Mouse (Mus musculus) midbrain, embryonic 11.5 days (tissue): ENCODE measurements around the gene Ssbp2. TPM values are rescaled to one million over a fixed set of nuclear protein-coding genes. Genes with fewer than 3 reads are reported as not detected.
A peak's percentile ranks its signal among the peaks of the same experiment; 100 is the strongest.

Experiments used
- ATAC-seq: fragments of 200-750 bp; cut with Nextera tagmentation; 2 replicates; pipeline ENCODE4 v1.8.0; 2017; ENCODE audit warnings: moderate TSS enrichment, moderate library complexity; ENCODE audit not compliant: low FRiP score
- DNase-seq: peaks from one replicate; pipeline ENCODE4 v3.0.0; 2015; ENCODE audit warnings: low spot score; ENCODE audit errors: missing footprints
- H3K27ac ChIP-seq: fragments of 300-500 bp; sonication (generic); 2 replicates; pipeline ENCODE4 v1.5.1; 2014; ENCODE audit warnings: low read depth, low read length
- H3K27me3 ChIP-seq: fragments of 300-500 bp; sonication (generic); 2 replicates; pipeline ENCODE4 v1.6.1; 2014; ENCODE audit warnings: mild to moderate bottlenecking, low read length, moderate library complexity, mixed read lengths; ENCODE audit not compliant: control insufficient read depth, insufficient read depth
- H3K36me3 ChIP-seq: fragments of 300-500 bp; sonication (generic); 2 replicates; pipeline ENCODE4 v1.6.1; 2014; ENCODE audit warnings: mild to moderate bottlenecking, low read length, moderate library complexity, mixed read lengths; ENCODE audit not compliant: control insufficient read depth, insufficient read depth
- H3K4me1 ChIP-seq: fragments of 300-500 bp; sonication (generic); 2 replicates; pipeline ENCODE4 v1.6.1; 2014; ENCODE audit warnings: low read length; ENCODE audit not compliant: control insufficient read depth, insufficient read depth
- H3K4me2 ChIP-seq: fragments of 300-500 bp; sonication (generic); 2 replicates; pipeline ENCODE4 v1.6.1; 2014; ENCODE audit warnings: mild to moderate bottlenecking, moderate library complexity
- H3K4me3 ChIP-seq: fragments of 300-500 bp; sonication (generic); 2 replicates; pipeline ENCODE4 v1.5.1; 2014; ENCODE audit warnings: low read depth, low read length
- H3K9ac ChIP-seq: fragments of 300-500 bp; sonication (generic); 2 replicates; pipeline ENCODE4 v1.6.1; 2014; ENCODE audit warnings: low read length
- H3K9me3 ChIP-seq: fragments of 300-500 bp; sonication (generic); 2 replicates; pipeline ENCODE4 v1.6.1; 2016; ENCODE audit warnings: low read length; ENCODE audit not compliant: control insufficient read depth
- WGBS: fragments of 180-500 bp; shearing (Covaris S2); extraction: QIAGEN DNeasy Blood & Tissue Kit; methylation state at CpG from one replicate; pipeline ENCODE4 v1.1.7; 2014; 5-methylcytosine and 5-hydroxymethylcytosine counted together
- polyA plus RNA-seq: library from polyadenylated mRNA; unstranded; fragments of >200 nt; fragmentation: Nextera tagmentation; extraction: Ambion mirVana; gene quantifications from 2 replicates; pipeline ENCODE4 v1.2.1, GENCODE M21; 2014

Ssbp2 gene
- polyA plus RNA-seq, 1 experiment from 2014 or later: 167 TPM

DNA sequence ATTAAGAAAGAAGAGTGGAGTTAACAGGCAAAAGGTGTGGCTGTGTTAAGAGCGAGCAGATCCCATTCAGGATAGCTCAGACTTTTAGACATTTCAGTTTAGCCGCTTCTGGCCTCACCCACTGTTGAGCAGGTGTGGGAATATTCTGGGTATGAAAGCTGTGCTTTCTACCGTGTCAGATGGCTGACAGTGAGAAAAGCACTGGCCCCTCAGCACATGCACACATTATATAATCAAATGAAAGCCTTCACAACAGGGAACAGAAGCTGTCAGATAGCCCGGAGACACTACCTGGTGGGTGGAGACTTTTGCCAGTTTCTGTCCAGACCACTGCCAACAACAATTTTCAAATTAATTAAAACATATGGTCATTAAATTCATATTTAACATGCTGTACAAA is 131.8 kb downstream of the Ssbp2 start:
- Histone ChIP-seq H3K4me1 (no peaks in the 10 kb centered on the region), H3K27me3 (no peaks in the 10 kb centered on the region), H3K9me3 (no peaks in the 10 kb centered on the region), H3K36me3 (no peaks in the 10 kb centered on the region), H3K4me2 (no peak overlapping the region), H3K4me3 (no peak overlapping the region), H3K9ac (no peak overlapping the region), H3K27ac (no peak overlapping the region)
- DNase-seq: no peak
- 80% methylated on average over 4 of the region's 4 CpGs for WGBS
- no peak for ATAC-seq

DNA sequence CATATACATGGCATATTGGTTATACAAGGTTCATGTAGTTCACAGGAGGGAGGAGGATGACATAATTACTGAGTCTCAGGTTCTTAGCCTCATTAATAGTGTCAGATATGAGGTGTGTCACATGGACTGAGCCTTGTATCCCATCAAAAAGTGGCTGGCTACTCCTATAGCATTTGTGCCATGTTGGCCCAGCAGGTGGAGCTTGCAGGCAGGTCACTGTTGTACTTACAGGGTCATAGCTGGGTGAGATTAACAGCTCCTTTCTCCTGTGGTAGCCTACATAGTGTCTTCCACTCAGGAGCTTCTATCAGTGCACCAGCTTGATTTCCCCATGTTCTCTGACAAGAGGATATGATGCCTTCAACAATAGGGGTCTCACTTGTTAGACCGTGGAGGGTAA is 135.2 kb downstream of the Ssbp2 start:
- no peaks in the 10 kb centered on the region for H3K27me3 ChIP-seq
- H3K27ac ChIP-seq: no peak overlapping the region
- H3K4me1 ChIP-seq: no peaks in the 10 kb centered on the region
- H3K36me3 ChIP-seq: no peaks in the 10 kb centered on the region
- H3K9me3 ChIP-seq: no peaks in the 10 kb centered on the region
- 93% methylated on average over 1 of the region's 1 CpGs for WGBS
- ATAC-seq (0 out of 2 replicates have a peak, but pooled peaks have one; percentile 7), DNase-seq (no peak)
- no peak overlapping the region for H3K9ac ChIP-seq
- H3K4me3 ChIP-seq: no peak overlapping the region
- no peak overlapping the region for H3K4me2 ChIP-seq

GRCm38 (mm10) chr13:91599594-91599993 is 139.5 kb downstream of the Ssbp2 start:
- no peak overlapping the region for H3K27ac ChIP-seq
- H3K9me3 ChIP-seq: no peaks in the 10 kb centered on the region
- DNase-seq (peak; percentile 19), ATAC-seq (no peak)
- H3K4me1 ChIP-seq: no peaks in the 10 kb centered on the region
- 92% methylated on average over 3 of the region's 3 CpGs for WGBS
- no peak overlapping the region for H3K4me3 ChIP-seq
- no peaks in the 10 kb centered on the region for H3K36me3 ChIP-seq
- H3K27me3 ChIP-seq: no peaks in the 10 kb centered on the region
- H3K9ac ChIP-seq: no peak overlapping the region
- H3K4me2 ChIP-seq: no peak overlapping the region

DNA sequence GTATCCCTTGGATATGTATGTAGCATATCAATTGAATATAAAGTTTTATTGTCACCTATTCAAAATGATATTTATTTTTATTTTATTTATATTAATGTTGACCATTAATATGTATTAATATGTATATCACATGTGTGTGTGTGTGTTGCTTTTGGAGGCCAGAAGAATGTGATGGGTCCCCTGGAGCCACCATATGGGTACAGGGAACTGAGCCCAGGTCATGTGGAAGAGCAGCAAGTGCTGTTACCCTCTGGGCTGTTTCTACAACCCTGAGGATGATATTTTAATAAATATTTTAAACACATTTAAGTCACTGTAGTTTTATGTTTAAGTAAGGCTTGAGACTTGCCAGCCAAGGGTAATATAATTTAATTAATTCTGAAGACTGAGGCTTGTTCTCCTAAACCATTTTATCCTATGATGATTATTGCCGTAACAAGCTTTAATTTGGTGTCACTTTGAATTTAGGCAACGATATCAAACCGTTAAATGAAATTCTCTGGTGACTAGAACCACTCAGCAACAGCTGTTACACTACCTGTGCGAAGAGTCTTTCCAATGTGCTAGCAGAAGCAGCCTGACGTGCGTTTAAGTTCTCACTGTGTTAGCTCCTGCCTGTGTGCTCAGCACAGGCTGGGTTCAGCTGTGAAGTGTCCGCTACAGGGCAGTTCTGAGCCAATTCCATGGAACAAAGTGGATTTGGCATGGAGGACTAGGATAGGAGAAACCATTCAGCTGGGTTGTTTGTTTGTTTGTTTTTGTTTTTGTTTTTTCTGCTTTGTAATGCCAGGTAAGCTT is 145.2 kb downstream of the Ssbp2 start:
- DNase-seq (no peak), ATAC-seq (no peak)
- Histone ChIP-seq H3K27me3 (no peaks in the 10 kb centered on the region), H3K4me3 (no peak overlapping the region), H3K36me3 (no peaks in the 10 kb centered on the region), H3K9ac (no peak overlapping the region), H3K9me3 (no peaks in the 10 kb centered on the region), H3K4me2 (no peak overlapping the region), H3K27ac (no peak overlapping the region), H3K4me1 (no peaks in the 10 kb centered on the region)
- 86% methylated on average over 7 of the region's 7 CpGs for WGBS

DNA sequence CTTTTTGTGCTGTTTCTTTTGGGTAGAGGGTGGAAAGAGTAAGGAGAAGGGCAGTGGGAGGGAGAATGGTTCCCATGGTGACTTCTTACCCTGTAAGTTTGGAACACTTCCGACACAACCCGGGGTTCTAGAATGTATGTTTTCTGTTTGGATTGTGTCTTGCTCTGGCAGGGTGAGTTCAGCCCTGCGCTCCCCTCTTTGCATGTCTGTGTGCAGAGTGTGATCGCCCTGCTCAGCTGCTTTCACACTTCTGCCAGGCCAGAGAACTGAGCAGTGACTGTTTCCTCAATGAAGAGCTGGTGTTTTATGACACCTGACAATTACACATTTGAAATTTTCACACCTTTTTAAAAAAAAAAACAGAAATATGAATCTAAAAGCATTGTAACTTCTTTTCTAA is 150.5 kb downstream of the Ssbp2 start:
- Histone ChIP-seq H3K27ac (no peak overlapping the region), H3K9me3 (no peaks in the 10 kb centered on the region), H3K27me3 (no peaks in the 10 kb centered on the region), H3K36me3 (no peaks in the 10 kb centered on the region), H3K4me2 (no peak overlapping the region), H3K9ac (no peak overlapping the region), H3K4me3 (no peak overlapping the region), H3K4me1 (no peaks in the 10 kb centered on the region)
- ATAC-seq (no peak), DNase-seq (peak; percentile 60)
- 91% methylated on average over 4 of the region's 4 CpGs for WGBS

DNA sequence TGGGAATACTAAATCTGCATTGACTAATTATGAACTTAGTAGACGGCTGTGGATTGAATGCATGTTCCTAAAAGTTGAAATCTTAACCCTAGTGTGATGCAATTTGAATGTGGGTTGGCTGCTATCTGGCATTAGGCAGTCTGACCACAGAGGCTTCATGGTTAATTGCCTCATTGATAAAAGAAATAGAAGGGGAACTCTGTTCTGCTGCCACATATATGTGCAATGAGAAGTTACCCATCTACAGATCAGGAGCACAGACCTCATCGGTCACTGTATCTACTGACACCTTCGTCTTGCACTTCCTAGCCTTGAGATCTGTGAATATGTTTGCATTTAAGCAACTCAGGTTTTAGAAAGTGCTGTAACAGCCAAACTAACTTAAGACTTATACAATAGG is 151.8 kb downstream of the Ssbp2 start:
- Histone ChIP-seq H3K36me3 (no peaks in the 10 kb centered on the region), H3K9me3 (no peaks in the 10 kb centered on the region), H3K4me3 (no peak overlapping the region), H3K27me3 (no peaks in the 10 kb centered on the region), H3K4me1 (no peaks in the 10 kb centered on the region), H3K27ac (no peak overlapping the region), H3K4me2 (no peak overlapping the region), H3K9ac (no peak overlapping the region)
- DNase-seq (peak; percentile 72), ATAC-seq (no peak)
- 94% methylated on average over 3 of the region's 3 CpGs for WGBS

- no peak for ATAC-seq
- Histone ChIP-seq H3K27me3 (no peaks in the 10 kb centered on the region), H3K4me1 (no peaks in the 10 kb centered on the region), H3K27ac (no peak overlapping the region), H3K4me3 (no peak overlapping the region), H3K36me3 (no peaks in the 10 kb centered on the region), H3K9ac (no peak overlapping the region), H3K9me3 (no peaks in the 10 kb centered on the region), H3K4me2 (no peak overlapping the region)
- 94% methylated on average over 4 of the region's 4 CpGs for WGBS
- DNase-seq: no peak
These were observed 152.5 kb downstream of the Ssbp2 start for GRCm38 (mm10) chr13:91612578-91612977.

GRCm38 (mm10) chr13:91616050-91616449 is 156.0 kb downstream of the Ssbp2 start:
- 92% methylated on average over 3 of the region's 3 CpGs for WGBS
- Histone ChIP-seq H3K4me3 (no peak overlapping the region), H3K4me2 (no peak overlapping the region), H3K27me3 (no peaks in the 10 kb centered on the region), H3K9me3 (no peaks in the 10 kb centered on the region), H3K36me3 (no peaks in the 10 kb centered on the region), H3K9ac (no peak overlapping the region), H3K4me1 (no peaks in the 10 kb centered on the region), H3K27ac (no peak overlapping the region)
- ATAC-seq: no peak
- peak; percentile 54 for DNase-seq

GRCm38 (mm10) chr13:91616876-91617275 is 156.8 kb downstream of the Ssbp2 start:
- Histone ChIP-seq H3K4me3 (no peak overlapping the region), H3K36me3 (no peaks in the 10 kb centered on the region), H3K27ac (no peak overlapping the region), H3K9ac (no peak overlapping the region), H3K4me2 (no peak overlapping the region), H3K9me3 (no peaks in the 10 kb centered on the region), H3K27me3 (no peaks in the 10 kb centered on the region), H3K4me1 (no peaks in the 10 kb centered on the region)
- 91% methylated on average over 5 of the region's 5 CpGs for WGBS
- ATAC-seq: no peak
- peak; percentile 57 for DNase-seq
